Mouse (Mus musculus): ENCODE data around the gene Wee2. TPM values are rescaled to one million over a fixed set of nuclear protein-coding genes. Genes with fewer than 3 reads are reported as not detected.

Gene Wee2
- total and polyA plus RNA-seq, 2 experiments from 2014 or later, result 0.13 TPM; not detected in 1

DNA sequence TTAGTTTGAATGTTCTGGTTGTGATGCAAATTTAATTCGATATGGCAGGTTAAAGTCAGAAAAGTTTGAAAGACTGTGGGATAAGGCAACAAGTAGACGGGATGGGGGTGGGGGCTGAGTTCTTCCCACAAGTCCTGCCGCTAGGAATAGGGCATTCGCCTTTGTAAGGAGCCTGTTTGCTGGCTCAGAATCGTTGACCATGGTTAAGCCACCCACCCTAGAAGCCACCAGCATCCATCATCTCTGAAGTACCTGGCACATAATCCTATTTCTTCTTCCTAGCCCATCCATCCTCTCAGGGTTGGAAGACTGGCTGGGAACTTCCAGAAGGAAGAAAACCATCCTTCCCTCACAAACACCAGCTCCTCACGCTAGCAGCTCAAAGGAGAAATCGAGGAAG is 4.2 kb upstream of the Wee2 start:
- Histone ChIP-seq H3K4me3 (ENCODE audit: low read depth, low read length) (peak overlapping the region; percentile 91), H3K27me3 (ENCODE audit: insufficient read depth, low read length) (no peaks in the 10 kb centered on the region), H3K36me3 (ENCODE audit: insufficient read depth) (no peaks in the 10 kb centered on the region), H3K9me3 (ENCODE audit: low read length) (no peaks in the 10 kb centered on the region), H3K9ac (peak overlapping the region; percentile 84), H3K4me1 (ENCODE audit: insufficient read depth) (peaks cover 26% of the 10 kb centered on the region), H3K4me2 (ENCODE audit: low read depth) (peak overlapping the region; percentile 80), H3K27ac (ENCODE audit: low read depth, low read length) (peak overlapping the region; percentile 94)
- DNase-seq (peak; percentile 22), ATAC-seq (no peak)
- no peak for TF ChIP-seq CTCF (IDR thresholded peaks at IDR 0.05; ENCODE audit: low read depth)
- 3% methylated on average over 7 of the region's 7 CpGs for WGBS

DNA sequence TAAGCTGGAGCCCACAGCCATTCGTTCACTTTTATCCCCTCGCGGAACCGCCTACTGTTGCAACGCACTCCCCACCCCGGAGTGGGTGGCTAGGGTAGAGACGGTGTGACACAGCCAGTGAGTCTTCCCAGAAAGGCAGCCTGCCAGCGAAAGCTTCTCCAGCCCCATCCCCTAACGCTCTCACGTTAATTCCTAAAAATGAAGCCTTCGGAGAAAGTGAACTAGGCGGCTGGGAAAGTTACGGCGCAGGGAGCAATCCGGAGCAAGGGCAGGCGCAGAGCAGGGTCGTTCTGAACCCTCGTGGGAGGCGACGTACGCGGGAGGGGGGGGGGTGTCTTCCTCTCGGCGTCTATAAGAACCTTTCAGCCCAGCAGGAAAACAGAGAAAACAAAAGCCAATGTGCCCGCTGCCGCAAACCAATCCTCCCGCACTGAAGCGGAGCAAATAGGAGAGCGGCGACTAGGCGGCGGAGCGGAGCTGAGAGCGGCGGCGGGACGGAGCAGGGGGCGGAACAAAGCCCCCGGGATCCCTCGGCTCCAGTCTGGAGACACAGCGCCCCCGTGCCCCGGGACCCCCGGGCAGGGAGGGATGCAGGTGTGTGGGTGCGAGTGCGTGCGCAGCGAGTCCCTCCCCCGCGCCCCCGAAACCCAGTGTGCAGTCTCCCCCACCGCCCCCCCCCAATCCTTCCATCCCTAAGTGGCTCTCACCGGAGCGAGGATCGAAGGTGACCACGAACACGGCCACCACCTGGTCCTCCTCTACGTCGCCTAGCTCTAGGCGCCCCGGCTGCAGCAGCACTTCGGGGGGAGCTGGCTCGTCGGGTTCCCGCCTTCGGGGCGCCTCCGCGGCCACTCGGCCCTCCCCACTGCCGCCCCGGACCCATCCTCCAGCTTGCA is 3.5 kb upstream of the Wee2 start:
- 2% methylated on average over 67 of the region's 72 CpGs for WGBS
- ATAC-seq, result peak; percentile 59
- Histone ChIP-seq H3K4me1 (ENCODE audit: insufficient read depth) (peaks cover 24% of the 10 kb centered on the region), H3K27me3 (ENCODE audit: insufficient read depth, low read length) (no peaks in the 10 kb centered on the region), H3K4me3 (ENCODE audit: low read depth, low read length) (peak overlapping the region; percentile 91), H3K9me3 (ENCODE audit: low read length) (no peaks in the 10 kb centered on the region), H3K27ac (ENCODE audit: low read depth, low read length) (peak overlapping the region; percentile 94), H3K4me2 (ENCODE audit: low read depth) (peak overlapping the region; percentile 80), H3K9ac (peak overlapping the region; percentile 84), H3K36me3 (ENCODE audit: insufficient read depth) (no peaks in the 10 kb centered on the region)
- peak; percentile 80 for DNase-seq
- TF ChIP-seq CTCF (IDR thresholded peaks at IDR 0.05; ENCODE audit: low read depth), result peak; percentile 47

GRCm38 (mm10) chr6:40436047-40436483 is 2.8 kb upstream of the Wee2 start, which contains the start of gene E330009J07Rik:
Gene E330009J07Rik, minus strand, starts transcription at chr6:40436135.
- Histone ChIP-seq H3K27me3 (ENCODE audit: insufficient read depth, low read length) (no peaks in the 10 kb centered on the region), H3K4me1 (ENCODE audit: insufficient read depth) (peaks cover 24% of the 10 kb centered on the region), H3K4me3 (ENCODE audit: low read depth, low read length) (peak within 1 kb of the TSS; percentile 91), H3K9me3 (ENCODE audit: low read length) (no peaks in the 10 kb centered on the region), H3K27ac (ENCODE audit: low read depth, low read length) (peak within 1 kb of the TSS; percentile 94), H3K36me3 (ENCODE audit: insufficient read depth) (no peaks in the 10 kb centered on the region), H3K4me2 (ENCODE audit: low read depth) (peak within 1 kb of the TSS; percentile 80), H3K9ac (peak within 1 kb of the TSS; percentile 84)
- ATAC-seq (peak; percentile 77), DNase-seq (peak; percentile 76)
- WGBS, result under 1% methylated on average over 36 of the region's 38 CpGs
- no peak for TF ChIP-seq CTCF (IDR thresholded peaks at IDR 0.05; ENCODE audit: low read depth)

DNA sequence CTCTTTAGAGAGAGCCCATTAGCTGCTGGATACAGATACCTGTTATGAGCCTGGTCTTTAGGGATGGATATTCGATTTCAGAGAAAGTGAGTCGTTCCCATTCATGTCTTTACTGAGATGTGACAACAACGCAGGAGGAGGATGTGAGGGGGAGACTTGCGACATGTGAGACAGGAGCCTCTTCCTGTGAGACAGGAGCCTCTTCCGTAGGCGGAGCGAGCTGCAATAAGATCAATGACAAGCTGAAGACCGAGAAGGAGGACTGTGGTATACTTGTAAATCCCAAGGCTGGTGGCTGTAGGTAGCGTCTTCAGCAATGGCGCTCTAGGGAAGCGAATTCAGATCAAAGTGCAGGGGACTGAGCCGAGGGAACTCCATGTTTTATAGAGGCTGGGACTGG is 843 bp downstream of the Wee2 start:
- Histone ChIP-seq H3K4me3 (ENCODE audit: low read depth, low read length) (no peak overlapping the region), H3K4me2 (ENCODE audit: low read depth) (no peak overlapping the region), H3K27me3 (ENCODE audit: insufficient read depth, low read length) (no peaks in the 10 kb centered on the region), H3K27ac (ENCODE audit: low read depth, low read length) (no peak overlapping the region), H3K36me3 (ENCODE audit: insufficient read depth) (no peaks in the 10 kb centered on the region), H3K9ac (no peak overlapping the region), H3K4me1 (ENCODE audit: insufficient read depth) (peaks cover 3% of the 10 kb centered on the region; the same call in 1 of the 2 replicates), H3K9me3 (ENCODE audit: low read length) (no peaks in the 10 kb centered on the region)
- TF ChIP-seq CTCF (IDR thresholded peaks at IDR 0.05; ENCODE audit: low read depth), result no peak
- WGBS, result 49% methylated on average over 12 of the region's 12 CpGs
- ATAC-seq (no peak), DNase-seq (no peak)

DNA sequence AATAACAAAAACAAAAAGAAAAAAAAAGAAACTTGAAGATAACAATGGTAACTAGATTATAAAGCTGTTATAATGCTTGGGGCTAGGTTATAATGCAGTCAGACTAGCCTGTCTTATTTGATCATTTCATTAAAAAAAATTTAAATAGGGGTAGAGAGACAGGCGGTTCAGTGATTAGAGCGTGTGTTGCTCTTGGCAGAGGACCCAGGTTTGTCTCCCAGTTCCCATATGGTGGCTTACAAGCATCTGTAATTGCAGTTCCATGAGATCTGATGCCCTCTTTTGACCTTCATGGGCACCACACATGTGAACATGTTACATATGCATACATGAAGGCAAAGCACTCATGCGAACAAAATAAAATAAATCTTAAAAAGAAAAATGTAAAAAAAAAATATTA is 2.4 kb downstream of the Wee2 start:
- no peak overlapping the region for H3K4me2 ChIP-seq (ENCODE audit: low read depth)
- no peak overlapping the region for H3K27ac ChIP-seq (ENCODE audit: low read depth, low read length)
- no peaks in the 10 kb centered on the region for H3K4me1 ChIP-seq (ENCODE audit: insufficient read depth)
- no peak overlapping the region for H3K4me3 ChIP-seq (ENCODE audit: low read depth, low read length)
- H3K36me3 ChIP-seq (ENCODE audit: insufficient read depth), result no peaks in the 10 kb centered on the region
- no peak overlapping the region for H3K9ac ChIP-seq
- no peak for TF ChIP-seq CTCF (IDR thresholded peaks at IDR 0.05; ENCODE audit: low read depth)
- WGBS, result 51% methylated on average over 3 of the region's 3 CpGs
- no peaks in the 10 kb centered on the region for H3K9me3 ChIP-seq (ENCODE audit: low read length)
- DNase-seq (no peak), ATAC-seq (no peak)
- no peaks in the 10 kb centered on the region for H3K27me3 ChIP-seq (ENCODE audit: insufficient read depth, low read length)

GRCm38 (mm10) chr6:40441755-40442154 is 2.9 kb downstream of the Wee2 start:
- Histone ChIP-seq H3K27ac (ENCODE audit: low read depth, low read length) (no peak overlapping the region), H3K27me3 (ENCODE audit: insufficient read depth, low read length) (no peaks in the 10 kb centered on the region), H3K9ac (no peak overlapping the region), H3K4me2 (ENCODE audit: low read depth) (no peak overlapping the region), H3K4me1 (ENCODE audit: insufficient read depth) (no peaks in the 10 kb centered on the region), H3K4me3 (ENCODE audit: low read depth, low read length) (no peak overlapping the region), H3K36me3 (ENCODE audit: insufficient read depth) (no peaks in the 10 kb centered on the region), H3K9me3 (ENCODE audit: low read length) (no peaks in the 10 kb centered on the region)
- WGBS, result 42% methylated on average over 3 of the region's 3 CpGs
- DNase-seq (no peak), ATAC-seq (no peak)
- no peak; the same call in 1 of the 2 replicates for TF ChIP-seq CTCF (IDR thresholded peaks at IDR 0.05; ENCODE audit: low read depth)

DNA sequence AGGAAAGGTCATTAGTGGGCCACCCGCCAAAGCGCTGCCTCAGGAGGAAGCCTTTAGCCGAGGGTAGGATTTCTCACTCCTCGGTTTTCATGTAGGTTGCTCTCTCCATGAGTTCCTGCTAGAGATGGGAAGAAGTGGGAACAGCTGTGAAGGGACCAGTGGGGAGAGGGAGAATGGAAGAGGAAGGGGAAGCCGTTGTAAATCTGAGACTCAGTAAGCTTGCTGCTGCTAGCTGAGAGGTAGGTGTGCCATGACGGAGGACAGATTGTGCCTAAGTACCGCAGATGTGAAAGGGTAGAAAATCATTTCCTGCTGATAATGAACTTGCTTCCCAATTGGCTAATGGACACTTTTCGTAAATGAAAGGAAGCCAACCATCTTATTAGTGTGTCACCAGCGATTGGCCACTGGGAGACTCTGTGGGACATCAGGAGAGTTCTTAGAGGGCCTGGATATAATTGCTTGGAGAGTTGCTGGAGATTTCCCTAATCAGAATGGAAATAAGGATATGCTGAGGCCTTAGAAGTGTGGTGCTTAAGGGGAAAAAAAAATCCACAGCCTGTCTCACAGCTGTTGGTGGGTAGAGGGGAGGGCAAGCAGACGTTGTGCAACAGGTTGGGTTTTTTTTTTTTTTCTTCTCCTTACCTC is 4.5 kb downstream of the Wee2 start:
- H3K9ac ChIP-seq, result no peak overlapping the region
- no peaks in the 10 kb centered on the region for H3K9me3 ChIP-seq (ENCODE audit: low read length)
- H3K27ac ChIP-seq (ENCODE audit: low read depth, low read length), result no peak overlapping the region
- ATAC-seq, result no peak
- H3K4me1 ChIP-seq (ENCODE audit: insufficient read depth), result no peaks in the 10 kb centered on the region
- no peak for DNase-seq
- H3K36me3 ChIP-seq (ENCODE audit: insufficient read depth), result no peaks in the 10 kb centered on the region
- no peaks in the 10 kb centered on the region for H3K27me3 ChIP-seq (ENCODE audit: insufficient read depth, low read length)
- TF ChIP-seq CTCF (IDR thresholded peaks at IDR 0.05; ENCODE audit: low read depth), result no peak
- H3K4me3 ChIP-seq (ENCODE audit: low read depth, low read length), result no peak overlapping the region
- H3K4me2 ChIP-seq (ENCODE audit: low read depth), result no peak overlapping the region
- WGBS, result 33% methylated on average over 10 of the region's 10 CpGs

Data from forebrain, postnatal 0 days (tissue).